Mouse (Mus musculus) brain, embryonic 14.5 days (tissue): ENCODE data around the gene Robo4.

Experiments
- CTCF ChIP-seq: fragments of 200-500 bp; IDR thresholded peaks from 2 replicates; pipeline ENCODE4 v1.5.1; 2012; ENCODE audit warnings: inconsistent platforms, mild to moderate bottlenecking, moderate library complexity, borderline replicate concordance; ENCODE audit not compliant: insufficient read depth, insufficient read length; ENCODE audit errors: extremely low read depth
- POLR2A ChIP-seq: fragments of 200-500 bp; IDR thresholded peaks from 2 replicates; pipeline ENCODE4 v1.6.1; 2012; ENCODE audit warnings: mild to moderate bottlenecking, inconsistent platforms, borderline replicate concordance; ENCODE audit not compliant: poor library complexity, insufficient read depth, insufficient read length, severe bottlenecking; ENCODE audit errors: extremely low read depth

DNA sequence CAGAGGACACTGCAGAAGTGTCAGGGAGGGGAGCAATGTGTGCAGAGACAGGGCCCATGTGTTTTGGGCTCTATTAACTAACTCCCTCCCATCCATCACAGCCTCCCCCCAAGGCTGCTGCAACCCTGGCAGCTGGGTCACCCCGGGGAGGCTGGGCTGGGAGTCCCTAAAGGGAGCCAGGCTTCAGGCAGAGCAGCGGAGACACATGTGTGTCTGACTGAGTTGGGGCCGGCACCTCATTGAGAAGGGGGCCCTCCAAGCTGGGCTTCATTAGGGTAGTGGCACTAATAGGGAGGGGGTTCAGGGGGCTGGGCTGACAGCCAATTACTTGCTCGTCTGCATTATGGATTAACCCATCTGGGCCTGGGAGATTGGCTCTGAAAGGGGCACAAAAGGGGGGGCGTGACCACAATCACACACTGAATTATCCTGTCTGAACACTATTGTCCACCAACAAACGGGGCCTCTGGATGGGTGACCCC is 52.4 kb downstream of the Robo4 start:
- TF ChIP-seq CTCF (no peak), POLR2A (no peak)
